Mouse (Mus musculus) kidney, postnatal 10 days (tissue): ENCODE data around the gene Fyn.

Experiments
- DNase-seq: peaks from one replicate; pipeline ENCODE4 v3.0.0; 2021; ENCODE audit warnings: mixed read lengths

The Fyn gene

DNA sequence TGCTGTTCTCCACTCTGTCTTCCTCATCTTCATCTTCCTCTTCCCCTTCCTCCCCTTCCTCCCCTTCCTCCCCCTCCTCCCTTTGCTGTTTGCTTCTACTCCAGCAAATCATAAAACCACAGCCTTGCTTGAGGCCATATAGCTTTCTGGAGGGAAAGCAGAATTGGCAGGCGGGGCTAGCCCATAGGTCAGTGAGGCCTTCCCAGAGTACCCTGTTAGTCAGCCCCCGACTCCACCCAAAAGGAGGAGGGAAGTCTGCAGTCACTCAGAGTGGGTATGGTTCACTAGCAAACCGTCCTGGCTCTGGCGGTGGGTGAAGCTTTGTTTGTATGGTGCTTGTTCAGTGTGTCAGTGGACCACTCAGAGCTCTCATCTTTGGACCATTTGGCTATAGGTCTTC is 80.5 kb downstream of the Fyn start:
- no peak for DNase-seq

DNA sequence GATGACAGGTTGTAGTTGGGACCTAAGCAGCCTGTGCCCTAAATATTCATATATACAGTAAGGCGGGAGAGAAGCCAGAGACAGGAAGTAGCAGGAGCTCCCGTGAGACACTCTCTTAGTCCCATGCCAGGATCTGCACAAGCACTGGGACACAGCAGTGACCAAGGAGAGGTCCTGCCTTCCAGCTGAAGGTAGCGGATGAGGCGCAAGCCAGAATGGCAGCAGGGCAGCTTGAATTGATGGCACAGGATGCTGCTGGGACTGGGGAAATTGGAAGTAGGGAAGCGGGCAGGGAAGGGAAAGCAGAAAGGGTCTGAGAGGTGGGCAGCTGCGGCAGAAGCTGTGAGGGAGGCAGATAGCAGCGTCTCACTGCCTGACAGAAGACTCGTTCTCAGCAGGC is 81.7 kb downstream of the Fyn start:
- no peak for DNase-seq

DNA sequence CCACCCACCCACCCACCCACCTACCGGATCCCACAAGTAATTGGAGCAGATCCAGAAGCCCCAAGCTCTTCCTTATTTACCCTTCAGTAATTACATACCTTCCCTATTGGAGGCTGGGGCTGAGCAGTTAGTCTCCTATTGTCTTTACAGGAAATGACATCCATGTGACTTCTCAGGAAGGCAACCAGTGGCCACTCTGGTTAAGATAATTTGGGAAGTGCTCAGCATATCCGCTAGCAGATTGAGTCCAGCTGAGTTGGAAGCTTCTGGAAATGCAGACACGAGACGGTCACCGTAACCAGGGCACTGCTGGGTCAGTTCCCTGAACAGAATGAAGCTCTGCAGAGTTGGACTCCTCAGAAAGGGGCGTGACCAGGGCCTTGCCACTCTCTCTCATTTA is 82.4 kb downstream of the Fyn start:
- DNase-seq: peak; percentile 49

DNA sequence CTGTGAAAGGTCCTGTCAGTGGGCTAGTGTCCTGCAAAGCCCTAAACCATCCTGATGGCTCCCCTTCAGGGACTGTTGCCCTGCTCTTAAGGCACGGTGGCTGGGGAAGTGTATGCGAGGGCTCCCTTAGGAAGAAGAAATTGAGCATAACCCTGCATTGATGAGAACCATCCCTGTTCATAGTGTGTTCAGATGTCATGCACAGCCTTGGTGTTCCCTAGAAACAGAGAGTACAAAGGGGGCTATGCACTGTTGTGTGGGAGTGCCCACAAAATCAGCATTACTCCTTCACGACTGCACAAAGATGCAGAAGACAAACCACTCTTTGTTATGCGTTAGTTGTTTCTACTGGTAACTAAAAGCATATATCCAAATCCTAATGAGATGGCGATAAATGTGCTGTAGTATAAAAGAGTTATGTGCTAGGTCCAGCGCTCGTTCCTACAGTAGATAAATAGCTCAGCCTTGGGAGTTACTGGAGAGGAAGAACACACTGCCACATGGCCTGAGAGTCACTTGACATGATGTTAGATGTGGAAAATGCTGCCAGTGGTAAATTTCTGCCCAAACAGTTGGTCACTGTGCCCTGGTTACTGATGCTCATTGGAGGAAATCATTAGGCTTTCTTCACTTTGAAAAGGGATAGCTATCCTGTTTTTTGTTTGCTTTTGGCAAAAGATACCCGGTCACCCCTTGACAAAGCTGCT is 83.4 kb downstream of the Fyn start:
- DNase-seq: no peak

DNA sequence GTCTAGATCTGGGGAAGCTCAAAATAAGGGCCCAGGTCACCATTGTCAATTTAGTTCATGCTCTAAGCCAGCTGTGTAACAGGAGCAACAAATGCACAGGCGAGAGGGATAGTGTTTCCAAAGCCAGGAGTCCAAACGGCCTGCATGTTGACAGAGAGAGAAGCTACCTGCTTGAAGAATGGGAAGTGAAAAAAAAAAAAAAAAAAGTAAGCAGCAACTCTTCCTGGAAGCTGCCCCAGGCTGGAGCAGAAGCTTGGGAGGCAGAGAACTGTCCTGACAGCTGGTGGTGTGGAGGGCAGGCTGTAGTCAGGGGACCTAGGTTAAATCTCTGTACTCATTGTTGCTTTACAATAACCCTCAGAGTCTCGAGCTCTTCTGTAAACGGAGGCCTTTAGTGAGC is 86.7 kb downstream of the Fyn start:
- DNase-seq: no peak

DNA sequence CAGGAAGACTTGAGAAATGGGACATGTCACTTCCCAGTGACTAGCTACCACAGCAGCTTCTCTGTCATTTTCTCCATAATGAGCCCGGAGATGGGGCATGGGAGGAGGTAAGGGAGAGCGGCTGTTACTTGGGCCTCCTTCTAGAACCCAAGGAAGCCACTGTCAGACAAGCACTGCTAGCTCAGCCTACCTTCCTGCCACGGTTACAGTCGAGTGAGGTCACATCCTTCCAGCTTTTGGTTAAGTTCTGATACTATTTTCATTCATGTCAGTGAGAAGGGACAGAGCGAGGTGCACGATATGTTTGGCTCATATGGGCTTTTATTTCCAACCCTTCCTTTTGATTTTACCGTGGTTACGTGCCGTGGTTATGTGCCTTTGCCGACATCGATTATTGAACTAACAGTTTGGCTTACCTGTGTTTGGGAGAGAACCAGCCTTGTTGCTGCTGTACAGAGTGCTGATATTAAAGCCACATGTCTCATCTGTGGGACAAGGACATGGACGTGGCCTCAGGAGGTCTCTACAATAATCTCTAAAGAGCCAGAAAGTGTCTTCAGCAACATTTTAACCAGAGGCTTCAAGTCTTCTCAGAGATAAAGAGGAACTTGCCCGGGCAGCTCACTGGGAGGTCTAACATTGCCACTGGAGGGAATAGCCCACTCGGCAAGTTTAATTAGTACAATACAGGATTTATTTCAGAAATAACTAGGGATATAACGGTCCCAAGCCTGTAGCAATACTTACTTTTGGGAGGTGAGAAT is 87.4 kb downstream of the Fyn start:
- no peak for DNase-seq

DNA sequence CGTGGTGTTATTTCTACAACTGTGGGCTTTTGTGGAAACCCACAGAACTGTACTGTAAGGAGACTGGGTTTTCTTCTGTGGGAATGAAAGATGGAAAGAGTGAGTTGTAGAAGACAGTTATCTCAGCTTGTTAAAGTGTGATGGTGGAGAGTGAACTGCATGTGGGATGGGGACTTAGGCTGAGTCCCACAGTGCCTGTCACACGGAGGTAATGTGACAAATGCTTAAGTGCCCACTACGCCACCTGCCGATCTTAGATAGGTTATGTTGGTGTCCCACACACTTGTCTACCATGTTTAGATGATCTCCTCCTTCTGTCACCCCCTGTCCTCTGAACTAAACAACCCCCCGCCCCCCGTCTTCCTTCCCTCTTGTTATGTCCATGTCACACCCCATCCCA is 88.1 kb downstream of the Fyn start:
- DNase-seq: no peak

DNA sequence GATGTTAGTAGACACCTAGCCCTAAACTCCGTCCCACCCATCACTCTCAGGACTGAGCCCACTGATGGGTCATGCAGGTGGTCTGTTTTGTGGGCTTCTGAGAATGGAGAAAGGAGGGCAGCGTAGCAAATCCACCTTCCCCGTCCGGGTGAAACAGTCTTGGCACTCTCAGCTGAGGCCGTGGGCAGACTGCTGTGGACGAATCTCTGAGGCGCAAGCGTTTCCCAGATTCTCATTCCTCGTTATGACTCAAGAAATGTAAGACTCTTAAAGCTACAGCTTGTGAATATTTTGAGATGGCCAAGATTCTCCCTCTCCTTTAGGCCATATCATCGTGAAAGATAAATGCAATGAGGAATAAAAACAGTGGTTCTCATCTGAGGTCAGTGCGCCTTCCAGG is 88.6 kb downstream of the Fyn start:
- no peak for DNase-seq

DNA sequence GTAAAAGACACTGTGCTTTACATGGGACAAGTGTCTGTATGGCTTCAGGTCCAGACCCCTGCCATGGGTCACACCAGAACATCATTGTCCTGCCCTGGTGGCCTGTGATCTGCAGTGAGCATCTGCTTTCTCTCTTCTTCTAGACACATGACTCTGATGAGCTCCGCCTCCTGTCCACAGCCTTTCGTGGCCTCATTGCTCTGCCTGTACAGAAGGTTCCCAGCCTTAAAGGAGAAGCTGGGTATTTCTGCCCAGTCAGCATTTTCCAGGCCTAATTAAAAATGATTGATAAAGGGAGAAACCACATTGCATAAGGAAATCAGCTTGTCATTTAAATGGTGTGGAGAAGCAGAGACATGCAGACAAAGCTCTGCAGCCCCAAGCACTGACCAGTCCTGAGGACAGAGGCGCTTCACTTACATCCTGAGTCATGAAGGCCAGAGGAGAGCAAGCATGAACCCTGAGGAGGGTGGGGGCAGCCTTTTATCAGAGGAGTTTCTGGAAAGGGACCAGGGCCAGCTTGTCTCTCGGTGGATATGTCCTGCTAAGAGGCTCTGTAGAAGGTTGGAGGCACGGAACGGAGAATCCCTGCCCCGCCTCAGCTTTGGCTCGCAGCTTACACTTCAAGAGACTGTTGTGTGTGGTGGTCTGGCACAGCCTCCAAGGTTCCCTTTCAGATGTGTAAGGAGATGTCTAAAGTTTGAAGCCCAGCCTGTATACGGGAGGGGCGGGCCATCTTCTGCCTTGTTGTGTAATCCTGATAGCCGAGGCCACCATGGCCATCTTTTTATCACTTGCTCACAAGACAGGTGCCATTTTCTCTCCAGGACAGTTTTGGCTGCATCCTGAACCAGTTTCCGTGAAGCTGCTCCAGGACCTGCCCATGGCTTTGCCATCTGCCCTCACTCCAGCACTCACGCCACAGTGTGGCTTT is 90.4 kb downstream of the Fyn start:
- peak; percentile 46 for DNase-seq

DNA sequence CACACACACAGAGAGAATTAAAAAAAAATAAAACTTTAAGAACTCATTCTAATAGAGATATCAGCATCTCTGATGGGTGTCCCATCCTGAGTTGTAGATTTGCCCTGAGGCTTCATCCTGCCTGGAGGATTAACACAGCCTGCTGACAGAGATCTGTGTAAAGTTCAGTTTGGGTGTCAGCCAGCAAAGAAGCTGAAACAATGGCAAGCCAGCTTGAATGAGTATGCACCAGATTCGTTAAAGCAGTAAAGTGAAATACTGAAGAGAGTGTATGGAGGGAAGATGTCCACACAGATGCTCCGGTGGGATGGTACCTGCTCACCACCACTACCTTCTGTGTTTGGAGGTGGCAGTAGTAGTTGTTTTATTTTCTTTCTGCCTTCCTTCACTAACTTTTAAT is 92.0 kb downstream of the Fyn start:
- DNase-seq: no peak

DNA sequence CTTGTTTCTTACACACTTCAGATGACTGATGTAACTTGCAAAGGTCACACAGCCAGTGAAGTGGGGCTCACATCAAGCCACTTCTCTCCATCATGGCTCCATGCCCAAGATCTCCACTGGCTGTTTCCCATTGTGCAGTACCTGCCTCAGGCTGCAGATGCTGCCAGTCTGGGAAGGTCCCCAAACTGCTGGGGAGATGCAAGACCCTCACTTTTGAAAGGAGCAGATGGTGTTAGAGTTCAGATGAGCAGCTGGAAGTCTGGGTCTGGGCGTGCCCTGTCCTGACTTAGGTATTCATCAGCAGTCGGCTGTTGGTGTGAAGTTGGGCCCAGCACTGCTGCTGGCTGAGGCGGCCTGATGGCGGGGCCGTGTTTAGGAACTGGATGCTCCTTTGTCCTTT is 93.3 kb downstream of the Fyn start:
- DNase-seq: no peak

DNA sequence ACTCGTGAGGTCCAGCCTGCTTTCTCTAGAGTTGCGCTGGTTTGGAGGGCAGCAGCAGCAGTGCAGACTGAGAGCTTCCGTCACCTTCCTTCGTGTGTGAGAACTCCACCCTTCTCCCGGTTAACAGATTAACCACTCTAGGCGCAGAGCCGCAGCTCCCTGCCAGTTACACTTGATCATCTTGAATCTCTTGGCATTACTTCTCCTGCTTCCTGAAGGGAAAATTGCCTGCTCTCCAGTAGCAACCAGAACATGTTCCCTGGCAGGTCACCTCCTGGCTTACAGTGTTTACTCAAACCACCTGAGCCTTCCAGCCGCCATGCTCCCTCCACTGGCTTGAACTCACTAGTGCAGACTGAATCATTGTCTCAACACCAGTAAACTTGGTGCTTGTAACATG is 94.1 kb downstream of the Fyn start:
- peak; percentile 37 for DNase-seq

DNA sequence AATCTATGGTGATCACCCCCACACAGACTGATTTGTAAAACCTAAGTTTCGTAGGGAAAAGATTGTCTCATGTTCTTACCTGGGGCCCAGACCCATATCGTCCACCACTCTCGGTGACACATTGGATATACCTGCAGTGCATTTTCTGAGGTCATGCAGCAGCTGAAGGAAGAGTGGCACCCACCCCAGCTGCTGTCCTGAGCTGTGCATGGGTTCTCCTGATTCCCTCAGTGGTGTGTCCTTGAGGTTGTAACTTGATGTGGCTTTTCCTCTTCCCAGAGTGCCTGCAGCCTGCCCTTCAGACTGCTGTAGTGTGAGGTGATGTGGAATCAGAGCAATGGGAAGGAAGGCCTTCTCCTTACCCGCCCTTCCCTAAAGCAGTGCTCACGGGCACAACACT is 95.7 kb downstream of the Fyn start:
- no peak for DNase-seq

DNA sequence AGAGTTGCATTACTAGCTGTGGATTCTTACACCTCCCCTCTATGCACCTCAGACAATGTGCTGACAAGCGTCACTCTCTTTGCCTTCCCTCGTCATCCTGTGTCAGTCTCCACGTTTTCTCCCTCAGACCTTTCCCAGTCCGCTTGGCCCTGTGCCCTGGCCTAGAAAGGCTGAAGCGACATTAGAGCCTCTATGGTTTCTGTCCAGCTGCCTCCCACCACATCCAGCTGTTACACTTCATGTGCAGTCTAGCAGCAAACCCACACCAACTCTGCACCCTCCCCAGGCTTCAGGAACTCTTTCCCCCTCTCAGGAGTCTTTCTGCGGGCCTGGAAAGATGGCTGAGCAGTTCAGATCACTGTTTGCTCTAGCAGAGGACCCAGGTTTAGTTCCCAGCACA is 98.7 kb downstream of the Fyn start:
- peak; percentile 91 for DNase-seq

DNA sequence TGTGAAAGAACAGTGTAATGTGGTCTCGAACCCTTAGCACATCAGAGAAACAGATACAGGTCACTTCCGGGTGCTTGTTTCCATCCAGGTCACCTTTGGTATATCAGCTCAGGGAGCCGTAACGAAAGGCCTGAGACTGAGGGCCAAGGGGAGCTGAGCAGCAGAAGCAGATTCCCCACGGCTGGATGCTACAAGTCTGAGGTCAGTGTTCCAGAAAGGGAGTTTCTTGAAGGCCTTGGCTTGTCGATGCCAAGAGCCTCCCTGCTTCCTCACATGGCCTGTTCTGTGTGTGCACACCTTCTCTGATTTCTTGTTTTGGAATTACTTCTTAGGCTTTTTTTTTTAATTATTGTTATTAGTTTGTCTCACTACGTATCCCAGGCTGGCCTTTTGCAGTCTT is 99.2 kb downstream of the Fyn start:
- DNase-seq: no peak

DNA sequence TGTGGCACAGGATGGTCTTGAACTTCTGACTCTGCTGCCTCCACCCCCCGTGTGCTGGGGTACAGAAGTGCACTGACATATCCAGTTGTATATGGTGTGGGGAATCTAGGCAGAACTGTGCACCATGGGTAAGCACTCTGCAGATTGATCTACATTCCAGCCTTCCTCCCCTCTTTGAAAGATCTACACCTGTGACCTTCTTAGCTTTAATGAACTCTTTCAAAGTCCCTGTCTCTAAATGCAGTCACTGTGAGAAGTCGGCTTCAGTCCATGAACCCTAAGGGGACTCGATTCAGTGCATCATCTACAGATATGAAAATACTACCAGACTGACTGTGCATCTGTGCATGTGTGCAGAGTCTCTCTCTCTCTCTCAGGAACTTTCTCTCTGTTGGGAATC is 99.9 kb downstream of the Fyn start:
- no peak for DNase-seq

DNA sequence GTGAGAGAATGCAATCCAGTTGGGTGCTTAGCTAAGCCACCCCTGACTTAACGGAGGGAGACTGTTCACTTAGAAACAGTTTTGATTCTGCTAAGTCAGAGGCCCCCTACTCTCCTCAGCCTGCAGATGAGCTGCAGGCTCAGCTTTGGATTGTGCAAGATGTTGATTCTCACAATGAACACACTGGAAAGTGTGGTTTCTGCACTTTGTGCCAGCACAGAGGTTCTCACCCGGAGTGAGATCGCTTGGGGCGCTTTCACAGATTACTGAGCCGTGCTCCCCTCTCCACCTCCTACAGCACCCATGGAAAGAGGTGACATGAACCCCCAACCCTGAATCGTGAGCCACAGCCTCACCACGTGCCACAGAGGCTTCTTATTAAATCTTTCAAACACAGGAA is 100.7 kb downstream of the Fyn start:
- DNase-seq: no peak

DNA sequence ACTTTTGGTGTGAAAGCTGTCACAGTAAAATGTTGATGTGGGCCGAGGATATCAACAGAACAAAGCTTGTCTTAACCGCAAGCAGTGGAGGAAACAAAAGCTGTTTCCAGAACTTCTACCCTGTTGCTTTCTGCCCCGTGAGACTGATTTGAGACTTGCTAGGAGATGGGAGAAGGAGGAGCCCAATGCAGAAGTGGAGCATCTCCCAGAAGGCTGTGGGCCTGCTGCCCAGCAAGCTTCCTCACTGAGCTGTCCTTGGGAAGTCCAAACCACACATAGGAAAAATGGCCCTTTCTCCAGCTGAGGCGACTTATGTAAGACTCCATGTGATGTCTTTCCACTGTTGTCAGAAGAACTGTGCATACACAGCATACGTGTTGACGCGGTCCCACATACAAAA is 101.7 kb downstream of the Fyn start:
- DNase-seq: peak; percentile 55

DNA sequence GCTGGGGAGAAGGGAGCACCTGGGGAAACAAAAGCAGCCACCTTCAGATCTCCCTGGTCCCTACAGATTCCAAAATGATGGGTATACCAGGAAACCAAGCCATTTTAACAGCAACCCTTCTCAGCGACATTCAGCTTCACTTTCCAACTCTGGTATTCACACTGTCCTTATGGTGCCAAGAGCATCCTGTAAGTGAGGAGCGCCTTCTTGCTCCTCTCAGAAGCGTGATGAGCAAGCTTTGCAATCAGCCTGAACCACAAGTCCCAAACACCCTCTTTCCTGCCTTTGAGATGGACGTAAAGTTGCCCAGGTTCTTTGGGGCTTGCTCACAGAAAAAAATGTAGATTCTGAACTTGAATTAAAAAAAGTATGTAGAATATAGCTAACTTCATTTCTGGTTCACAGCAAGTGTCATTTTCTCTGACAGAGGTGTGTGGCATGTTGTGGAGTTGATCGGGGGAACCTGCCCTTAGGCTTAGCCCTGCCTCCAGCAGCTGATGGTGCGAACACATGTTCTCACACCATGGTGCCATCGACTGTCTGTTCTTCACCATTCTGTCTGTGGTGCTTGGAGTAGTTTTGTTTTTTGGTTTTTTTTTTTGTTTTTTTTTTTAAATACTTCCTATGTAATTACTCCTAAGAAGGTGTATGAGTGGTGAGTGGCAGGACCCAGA is 102.5 kb downstream of the Fyn start:
- DNase-seq: no peak

DNA sequence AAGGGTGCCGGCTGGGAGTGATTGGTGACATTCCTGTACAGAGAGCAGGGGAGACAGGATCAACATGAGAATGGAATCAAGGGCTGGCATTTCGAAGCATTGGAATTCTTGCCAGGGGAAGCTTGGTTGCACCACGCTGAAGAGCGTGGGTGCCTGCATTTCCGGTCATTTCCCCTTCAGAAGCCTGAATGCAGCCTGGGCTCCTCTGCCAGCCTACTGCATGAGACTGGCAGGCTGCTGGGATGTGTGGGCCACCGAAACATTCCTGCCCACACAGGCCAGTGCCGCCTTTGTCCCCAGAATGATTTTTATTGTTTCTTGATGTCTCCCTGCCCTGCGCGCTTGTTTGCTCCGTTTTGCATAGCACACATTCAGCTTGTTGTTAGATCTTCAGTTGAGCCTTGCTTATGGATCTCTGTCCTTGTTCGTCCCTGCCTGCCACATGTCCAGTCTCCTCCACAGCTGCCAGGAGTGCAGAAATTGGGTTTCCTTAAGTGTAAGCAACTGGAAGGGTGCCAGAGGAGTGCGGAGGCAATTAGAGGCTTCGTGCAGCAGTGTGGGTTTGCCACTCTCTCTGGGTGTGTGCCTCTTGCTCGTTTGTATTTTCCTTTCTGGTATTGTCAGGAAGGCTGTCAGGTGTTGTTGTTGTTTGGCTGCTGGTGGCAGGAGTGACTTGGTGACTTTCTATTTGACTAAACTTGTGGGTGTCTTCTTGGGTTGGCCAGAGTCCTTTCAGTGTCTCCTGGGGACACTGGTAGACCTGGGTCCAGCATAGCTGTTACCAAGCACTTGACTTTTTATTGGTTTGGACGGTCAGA is 103.3 kb downstream of the Fyn start:
- peak; percentile 60 for DNase-seq

DNA sequence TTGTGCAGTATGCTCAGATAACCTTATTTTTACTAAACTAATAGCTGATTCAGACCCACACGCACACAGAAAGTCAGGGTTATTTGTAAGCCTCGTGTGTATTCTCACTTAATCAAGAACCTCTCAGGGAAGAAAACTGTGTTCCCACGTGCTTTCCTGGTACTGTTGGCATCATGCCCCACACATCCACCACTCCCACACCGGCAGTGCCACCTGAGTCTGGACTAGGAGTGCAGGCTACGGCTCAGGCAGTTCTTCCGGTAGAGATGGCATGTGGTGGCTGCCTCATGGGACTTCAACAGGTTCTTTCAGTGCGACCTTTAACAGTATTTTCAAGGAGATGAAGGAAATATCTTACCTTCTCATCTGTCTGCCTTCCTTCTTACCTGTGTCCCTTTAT is 104.3 kb downstream of the Fyn start:
- DNase-seq: no peak

DNA sequence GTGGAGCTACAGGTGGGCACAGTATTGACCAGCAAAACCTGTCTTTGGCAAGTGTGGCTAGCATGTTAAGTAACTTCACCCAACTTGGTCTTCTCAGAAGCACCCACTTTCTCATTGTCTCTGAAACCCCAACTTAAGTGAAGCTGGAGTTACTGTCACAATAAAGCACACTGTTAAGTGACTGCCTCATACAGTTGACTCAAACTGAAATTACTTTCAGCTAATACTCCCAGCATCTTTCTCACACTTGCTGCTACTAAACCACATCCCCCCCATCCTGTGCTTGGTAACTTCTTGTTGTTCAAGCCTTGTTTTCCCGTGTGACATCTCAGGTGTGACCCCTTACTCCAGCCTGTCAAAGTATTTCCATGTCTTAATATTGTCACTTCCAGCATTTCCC is 110.7 kb downstream of the Fyn start:
- DNase-seq: no peak
